ENCODE assay signal across 13 mouse cellular contexts in genomic region chrX:49346451-49346850, GRCm38 (mm10). TPM values are rescaled to one million over a fixed set of nuclear protein-coding genes. Genes with fewer than 3 reads are reported as not detected.
DNase-seq lines count a peak whose midpoint lies in the region; ATAC-seq and TF ChIP-seq lines count a peak whose summit lies in the region.
"Had no signal": no experiment of that assay in that cellular context is flagged by ENCODE, and none has a peak within 500 bp of the region (broad histone marks: within the 10 kb centered on the region; RNA-seq: fewer than 3 reads in every experiment).

No protein-coding gene starts in this region.

- no peak overlapping the region for H3K4me3 ChIP-seq in forebrain, postnatal 0 days (ENCODE audit: low read depth, low read length)
- H3K4me3 ChIP-seq in forebrain, embryonic 11.5 days (ENCODE audit: low read depth, low read length) = no peak overlapping the region
- no peak overlapping the region for H3K4me3 ChIP-seq in left cerebral cortex, adult 2 months
- H3K4me3 ChIP-seq: heart, embryonic 15.5 days had no signal

- no peak overlapping the region for H3K27ac ChIP-seq in forebrain, postnatal 0 days (ENCODE audit: low read depth, low read length)
- H3K27ac ChIP-seq in forebrain, embryonic 11.5 days (ENCODE audit: low read depth, low read length) = no peak overlapping the region
- H3K27ac ChIP-seq in left cerebral cortex, adult 2 months = no peak overlapping the region
- H3K27ac ChIP-seq: heart, embryonic 15.5 days had no signal

- no peaks in the 10 kb centered on the region for H3K4me1 ChIP-seq in forebrain, postnatal 0 days (ENCODE audit: insufficient read depth)
- no peaks in the 10 kb centered on the region for H3K4me1 ChIP-seq in forebrain, embryonic 11.5 days (replicated peaks; ENCODE audit: control insufficient read depth, insufficient read depth, low read length)
- H3K4me1 ChIP-seq: heart, embryonic 15.5 days had no signal

- intact Hi-C loops in left cerebral cortex, adult 2 months (cut with DNase I) = loop anchor here (1.0 to 10.0 kb wide), 2 partner anchors 598 to 1158 kb away; no protein-coding TSS in a partner anchor
- intact Hi-C loops in left cerebral cortex, postnatal 14 days (cut with DNase I) = loop anchor here (5.0 kb wide), 1 partner anchor 1156 kb away; no protein-coding TSS in a partner anchor

- TF ChIP-seq CTCF in forebrain, postnatal 0 days (IDR thresholded peaks at IDR 0.05; ENCODE audit: low read depth) = peak; percentile 47; the same call in 1 of the 2 replicates
- peak; percentile 53 for TF ChIP-seq CTCF in left cerebral cortex, adult 2 months (IDR thresholded peaks at IDR 0.05)

- H3K4me2 ChIP-seq in forebrain, postnatal 0 days (ENCODE audit: low read depth) = no peak overlapping the region
- H3K4me2 ChIP-seq in forebrain, embryonic 11.5 days (ENCODE audit: low read depth, low read length, severe bottlenecking) = no peak overlapping the region
- H3K4me2 ChIP-seq: heart, embryonic 15.5 days had no signal

- no peak for ATAC-seq in forebrain, postnatal 0 days
- no peak for ATAC-seq in forebrain, embryonic 11.5 days (replicated peaks; ENCODE audit: low FRiP score)
- ATAC-seq in erythroid progenitor cell, adult 5-6 weeks (replicated peaks; ENCODE audit: low FRiP score, poor library complexity, severe bottlenecking) = no peak
- ATAC-seq: inflammation-experienced regulatory T-cells, adult 6 months had no signal

- no peaks in the 10 kb centered on the region for H3K36me3 ChIP-seq in forebrain, postnatal 0 days (ENCODE audit: insufficient read depth)
- H3K36me3 ChIP-seq in forebrain, embryonic 11.5 days (ENCODE audit: control insufficient read depth, insufficient read depth, low read length) = no peaks in the 10 kb centered on the region
- H3K36me3 ChIP-seq: heart, embryonic 15.5 days had no signal

- peak; percentile 15 for DNase-seq in forebrain, postnatal 0 days
- no peak for DNase-seq in forebrain, embryonic 11.5 days (ENCODE audit: low spot score)
- no peak for DNase-seq in left cerebral cortex, adult 2 months (ENCODE audit: extremely low spot score in 1 of 2, low spot score in 2 of 2)
- DNase-seq in left cerebral cortex, postnatal 14 days (ENCODE audit: low spot score in 2 of 2) = no peak
- DNase-seq in A20 (ENCODE audit: low read depth, low spot score) (peak; percentile 9), adipocyte (ENCODE audit: low spot score) (peak; percentile 28)
- DNase-seq in left cerebral cortex, adult 18-20 months (ENCODE audit: low spot score in 2 of 2) = no peak
- DNase-seq: adrenal gland, postnatal 10 days; cerebellum, postnatal 25 days; kidney, postnatal 14 days had no signal

- H3K9ac ChIP-seq in forebrain, postnatal 0 days = no peak overlapping the region
- H3K9ac ChIP-seq in forebrain, embryonic 11.5 days (ENCODE audit: low read length) = no peak overlapping the region
- H3K9ac ChIP-seq: heart, embryonic 15.5 days had no signal

- no peaks in the 10 kb centered on the region for H3K27me3 ChIP-seq in forebrain, postnatal 0 days (ENCODE audit: insufficient read depth, low read length)
- H3K27me3 ChIP-seq in forebrain, embryonic 11.5 days (ENCODE audit: control insufficient read depth, insufficient read depth, low read length) = no peaks in the 10 kb centered on the region
- H3K27me3 ChIP-seq: heart, embryonic 15.5 days had no signal

- no peaks in the 10 kb centered on the region for H3K9me3 ChIP-seq in forebrain, postnatal 0 days (ENCODE audit: low read length)
- H3K9me3 ChIP-seq in forebrain, embryonic 11.5 days (ENCODE audit: control insufficient read depth, low read length) = no peaks in the 10 kb centered on the region
- H3K9me3 ChIP-seq: heart, embryonic 15.5 days had no signal

RNA-seq across cellular contexts. Expression of gene Enox2, which starts 58.4 kb away (rescaled TPM):
- total RNA-seq in forebrain, postnatal 0 days (2014; rRNA removed) = 9.2 and 9.4 TPM in 2 replicates
- polyA plus RNA-seq in forebrain, postnatal 0 days (2015; fragmentation: Nextera tagmentation; extraction: Ambion mirVana) = 5.9 and 8.6 TPM in 2 replicates
- polyA plus RNA-seq in forebrain, embryonic 11.5 days (2014; fragmentation: Nextera tagmentation; extraction: Ambion mirVana) = 10.7 and 10.9 TPM in 2 replicates
- 10 to 100 TPM in 1 of 2 experiments, 1 to 10 TPM in 1; 9.5 to 10.0 TPM for total RNA-seq in left cerebral cortex, adult 2 months (2021)
- 10 to 100 TPM; 10.5 to 11.8 TPM for total RNA-seq in left cerebral cortex, postnatal 14 days (2021)
- total RNA-seq in erythroid progenitor cell, adult 5-6 weeks (2015; ENCODE audit: low replicate concordance) = 0.42 and 1.8 TPM in 2 replicates
- total RNA-seq in erythroid progenitor cell, adult 5-6 weeks (2017; ENCODE audit: low replicate concordance) = 3.7 and 5.0 TPM in 2 replicates
- total RNA-seq in left cerebral cortex, adult 18-20 months (2021) = 10 to 100 TPM in 1 of 2 experiments, 1 to 10 TPM in 1; 9.6 to 11.6 TPM

Comparison
In these comparisons a context has a peak if more than half of its experiments do, and no peak if none do; other contexts are left out.
1. DNase-seq: peak in forebrain, postnatal 0 days (single experiment), A20 (single experiment) and adipocyte (single experiment); none in forebrain, embryonic 11.5 days (single experiment), left cerebral cortex, adult 2 months (0 of 2), left cerebral cortex, postnatal 14 days (0 of 2) and left cerebral cortex, adult 18-20 months (0 of 2).